Mouse (Mus musculus) MEL (cell line): ENCODE results near the gene Zfp324. TPM values are rescaled to one million over a fixed set of nuclear protein-coding genes. Genes with fewer than 3 reads are reported as not detected.

Experiments used
- DNase-seq: peaks from one replicate; pipeline ENCODE4 v3.0.0; 2011; ENCODE audit warnings: low read depth, low spot score
- H3K27ac ChIP-seq: 2 replicates; pipeline ENCODE4 v1.5.1; 2012; ENCODE audit warnings: low read depth, mild to moderate bottlenecking, control low read depth, low read length, moderate library complexity; ENCODE audit not compliant: control insufficient read depth
- H3K27me3 ChIP-seq, 2 experiments: fragments of 150-350 bp in 1 of 2; sonication (generic) in 1 of 2; 2 replicates each; pipeline ENCODE4 v1.6.1; 2012; ENCODE audit warnings: low read length in 2 of 2, mild to moderate bottlenecking in 2 of 2, improper control_type of control experiment in 1 of 2, moderate library complexity in 1 of 2; ENCODE audit not compliant: insufficient read depth in 2 of 2, control insufficient read depth in 1 of 2
- H3K36me3 ChIP-seq, 2 experiments: 2 replicates each; pipeline ENCODE4 v1.6.1; 2012 to 2014; ENCODE audit warnings: low read length in 2 of 2, improper control_type of control experiment in 1 of 2, inconsistent platforms in 1 of 2, mild to moderate bottlenecking in 1 of 2; ENCODE audit not compliant: insufficient read depth in 2 of 2, control insufficient read depth in 1 of 2
- H3K4me1 ChIP-seq, 2 experiments: fragments of 150-350 bp in 1 of 2; sonication (generic) in 1 of 2; 2 replicates each; pipeline ENCODE4 v1.6.1; 2012; ENCODE audit warnings: low read length in 2 of 2, improper control_type of control experiment in 1 of 2, mild to moderate bottlenecking in 1 of 2; ENCODE audit not compliant: insufficient read depth in 2 of 2, control insufficient read depth in 1 of 2
- H3K4me3 ChIP-seq, 2 experiments: fragments of 150-350 bp in 1 of 2; sonication (generic) in 1 of 2; 2 replicates each; pipeline ENCODE4 v1.5.1; 2012; ENCODE audit warnings: low read depth in 2 of 2, low read length in 2 of 2, mild to moderate bottlenecking in 2 of 2, moderate library complexity in 2 of 2, control low read depth in 1 of 2, improper control_type of control experiment in 1 of 2; ENCODE audit not compliant: control insufficient read depth in 1 of 2, insufficient read depth in 1 of 2
- H3K79me2 ChIP-seq: 2 replicates; pipeline ENCODE4 v1.6.1; 2012; ENCODE audit warnings: mild to moderate bottlenecking, low read length, moderate library complexity; ENCODE audit not compliant: control insufficient read depth, poor library complexity, insufficient read depth
- H3K9ac ChIP-seq: 2 replicates; pipeline ENCODE4 v1.6.1; 2012; ENCODE audit warnings: low read depth, mild to moderate bottlenecking, control low read depth, low read length, moderate library complexity; ENCODE audit not compliant: control insufficient read depth, poor library complexity, severe bottlenecking
- H3K9me3 ChIP-seq: fragments of 150-350 bp; sonication (generic); replicated peaks from 2 replicates; pipeline ENCODE4 v1.6.1; 2012; ENCODE audit warnings: mild to moderate bottlenecking, low read length, improper control_type of control experiment, moderate library complexity; ENCODE audit not compliant: insufficient read depth
- BHLHE40 ChIP-seq: IDR thresholded peaks from 2 replicates; pipeline ENCODE4 v1.6.1; 2012; ENCODE audit warnings: low read depth, mild to moderate bottlenecking, inconsistent platforms, low read length, improper control_type of control experiment, borderline replicate concordance
- CHD1 ChIP-seq: IDR thresholded peaks from 2 replicates; pipeline ENCODE4 v1.6.1; 2012; ENCODE audit warnings: low read depth, mild to moderate bottlenecking, inconsistent platforms, low read length, improper control_type of control experiment
- CHD2 ChIP-seq: IDR thresholded peaks from 2 replicates; pipeline ENCODE4 v1.6.1; 2011; ENCODE audit warnings: low read length, improper control_type of control experiment
- CTCF ChIP-seq, 3 experiments: IDR thresholded peaks in 2 of 3; conservative IDR thresholded peaks in 1 of 3; 2 replicates each; pipeline ENCODE4 v1.5.1; 2011 to 2012; ENCODE audit warnings: low read length in 3 of 3, low read depth in 2 of 3, mild to moderate bottlenecking in 2 of 3, improper control_type of control experiment in 1 of 3, inconsistent platforms in 1 of 3, mixed read lengths in 1 of 3, moderate library complexity in 1 of 3; ENCODE audit not compliant: control insufficient read depth in 1 of 3, insufficient read depth in 1 of 3, poor library complexity in 1 of 3, severe bottlenecking in 1 of 3
- E2F4 ChIP-seq: IDR thresholded peaks from 2 replicates; pipeline ENCODE4 v1.6.1; 2011; ENCODE audit warnings: low read depth, low read length, improper control_type of control experiment, borderline replicate concordance
- ELF1 ChIP-seq: IDR thresholded peaks from 2 replicates; pipeline ENCODE4 v1.6.1; 2014; ENCODE audit warnings: low read depth, mild to moderate bottlenecking, inconsistent platforms, low read length, improper control_type of control experiment, moderate library complexity
- GABPA ChIP-seq: IDR thresholded peaks from 2 replicates; pipeline ENCODE4 v1.6.1; 2012; ENCODE audit warnings: low read depth, mild to moderate bottlenecking, inconsistent platforms, low read length, improper control_type of control experiment, moderate library complexity
- HCFC1 ChIP-seq: IDR thresholded peaks from 2 replicates; pipeline ENCODE4 v1.6.1; 2012; ENCODE audit warnings: low read depth, mild to moderate bottlenecking, inconsistent platforms, low read length, improper control_type of control experiment, moderate library complexity
- JUND ChIP-seq: IDR thresholded peaks from 2 replicates; pipeline ENCODE4 v1.6.1; 2011; ENCODE audit warnings: low read depth, mild to moderate bottlenecking, improper control_type of control experiment, low read length
- KAT2A ChIP-seq: conservative IDR thresholded peaks from 2 replicates; pipeline ENCODE4 v1.6.1; 2012; ENCODE audit warnings: low read depth, low read length, improper control_type of control experiment, inconsistent platforms
- MAFK ChIP-seq: IDR thresholded peaks from 2 replicates; pipeline ENCODE4 v1.6.1; 2011; ENCODE audit warnings: low read depth, mild to moderate bottlenecking, low read length, improper control_type of control experiment, borderline replicate concordance
- MAX ChIP-seq: IDR thresholded peaks from 2 replicates; pipeline ENCODE4 v1.6.1; 2011; ENCODE audit warnings: low read length, improper control_type of control experiment
- MAZ ChIP-seq: IDR thresholded peaks from 2 replicates; pipeline ENCODE4 v1.6.1; 2012; ENCODE audit warnings: low read depth, mild to moderate bottlenecking, inconsistent platforms, low read length, improper control_type of control experiment
- MXI1 ChIP-seq: IDR thresholded peaks from 2 replicates; pipeline ENCODE4 v1.6.1; 2011; ENCODE audit warnings: mild to moderate bottlenecking, low read depth, low read length, improper control_type of control experiment
- MYB ChIP-seq: IDR thresholded peaks from 2 replicates; pipeline ENCODE4 v1.6.1; 2011; ENCODE audit warnings: mild to moderate bottlenecking, low read depth, low read length, improper control_type of control experiment
- NRF1 ChIP-seq: IDR thresholded peaks from 2 replicates; pipeline ENCODE4 v1.6.1; 2014; ENCODE audit warnings: low read depth, mild to moderate bottlenecking, inconsistent platforms, low read length, improper control_type of control experiment, moderate library complexity; ENCODE audit not compliant: poor library complexity, insufficient read depth, severe bottlenecking
- POLR2A ChIP-seq, 2 experiments: IDR thresholded peaks; 2 replicates each; pipeline ENCODE4 v1.6.1; 2011 to 2012; ENCODE audit warnings: low read length in 2 of 2, mild to moderate bottlenecking in 2 of 2, control low read depth in 1 of 2, improper control_type of control experiment in 1 of 2, low read depth in 1 of 2, moderate library complexity in 1 of 2; ENCODE audit not compliant: control insufficient read depth in 1 of 2, insufficient read depth in 1 of 2, poor library complexity in 1 of 2
- POLR2AphosphoS5 ChIP-seq: IDR thresholded peaks from 2 replicates; pipeline ENCODE4 v1.6.1; 2012; ENCODE audit warnings: low read depth, borderline replicate concordance, mild to moderate bottlenecking, inconsistent platforms, low read length, moderate library complexity, mixed read lengths
- RCOR1 ChIP-seq: IDR thresholded peaks from 2 replicates; pipeline ENCODE4 v1.6.1; 2012; ENCODE audit warnings: low read depth, mild to moderate bottlenecking, inconsistent platforms, low read length, improper control_type of control experiment
- SIN3A ChIP-seq: IDR thresholded peaks from 2 replicates; pipeline ENCODE4 v1.6.1; 2012; ENCODE audit warnings: low read length, improper control_type of control experiment, inconsistent platforms
- SMC3 ChIP-seq: IDR thresholded peaks from 2 replicates; pipeline ENCODE4 v1.6.1; 2011; ENCODE audit warnings: low read depth, low read length, improper control_type of control experiment
- TAL1 ChIP-seq: IDR thresholded peaks from 2 replicates; pipeline ENCODE4 v1.6.1; 2012; ENCODE audit warnings: mild to moderate bottlenecking, inconsistent platforms, low read length, moderate library complexity, mixed read lengths
- TCF12 ChIP-seq: IDR thresholded peaks from 2 replicates; pipeline ENCODE4 v1.6.1; 2014; ENCODE audit warnings: low read depth, mild to moderate bottlenecking, inconsistent platforms, low read length, improper control_type of control experiment, moderate library complexity
- UBTF ChIP-seq: IDR thresholded peaks from 2 replicates; pipeline ENCODE4 v1.6.1; 2012; ENCODE audit warnings: low read depth, mild to moderate bottlenecking, inconsistent platforms, low read length, improper control_type of control experiment, moderate library complexity, borderline replicate concordance; ENCODE audit not compliant: insufficient read depth
- USF1 ChIP-seq: IDR thresholded peaks from 2 replicates; pipeline ENCODE4 v1.6.1; 2014; ENCODE audit warnings: low read depth, mild to moderate bottlenecking, inconsistent platforms, low read length, improper control_type of control experiment, moderate library complexity
- ZC3H11A ChIP-seq: IDR thresholded peaks from 2 replicates; pipeline ENCODE4 v1.6.1; 2012; ENCODE audit warnings: low read depth, mild to moderate bottlenecking, inconsistent platforms, low read length, improper control_type of control experiment
- ZKSCAN1 ChIP-seq: IDR thresholded peaks from 2 replicates; pipeline ENCODE4 v1.6.1; 2012; ENCODE audit warnings: low read depth, mild to moderate bottlenecking, inconsistent platforms, low read length, improper control_type of control experiment, moderate library complexity
- ZMIZ1 ChIP-seq: IDR thresholded peaks from 2 replicates; pipeline ENCODE4 v1.6.1; 2012; ENCODE audit warnings: low read depth, mild to moderate bottlenecking, inconsistent platforms, low read length, improper control_type of control experiment, moderate library complexity
- ZNF384 ChIP-seq: IDR thresholded peaks from 2 replicates; pipeline ENCODE4 v1.6.1; 2012; ENCODE audit warnings: low read depth, mild to moderate bottlenecking, inconsistent platforms, low read length, improper control_type of control experiment
- polyA plus RNA-seq, 2 experiments: library from polyadenylated mRNA; stranded (reverse) in 1 of 2; unstranded in 1 of 2; fragments of >175 nt in 1 of 2; fragments of >200 nt in 1 of 2; gene quantifications; 2 replicates each; pipeline versions ENCODE4 v1.2.1 to v1.2.4; 2012; ENCODE audit warnings: low replicate concordance in 2 of 2, low read depth in 1 of 2; ENCODE audit not compliant: insufficient read length in 2 of 2, insufficient read depth in 1 of 2, missing spikeins in 1 of 2
- total RNA-seq: library from RNA; depleted of rRNA; stranded (reverse); fragments of 300-350 nt; gene quantifications from 2 replicates; pipeline ENCODE4 v1.2.3, GENCODE M21; 2012

Zfp324 gene
- total and polyA plus RNA-seq, 3 experiments = 5.2 to 9.9 TPM; not detected in 1

DNA sequence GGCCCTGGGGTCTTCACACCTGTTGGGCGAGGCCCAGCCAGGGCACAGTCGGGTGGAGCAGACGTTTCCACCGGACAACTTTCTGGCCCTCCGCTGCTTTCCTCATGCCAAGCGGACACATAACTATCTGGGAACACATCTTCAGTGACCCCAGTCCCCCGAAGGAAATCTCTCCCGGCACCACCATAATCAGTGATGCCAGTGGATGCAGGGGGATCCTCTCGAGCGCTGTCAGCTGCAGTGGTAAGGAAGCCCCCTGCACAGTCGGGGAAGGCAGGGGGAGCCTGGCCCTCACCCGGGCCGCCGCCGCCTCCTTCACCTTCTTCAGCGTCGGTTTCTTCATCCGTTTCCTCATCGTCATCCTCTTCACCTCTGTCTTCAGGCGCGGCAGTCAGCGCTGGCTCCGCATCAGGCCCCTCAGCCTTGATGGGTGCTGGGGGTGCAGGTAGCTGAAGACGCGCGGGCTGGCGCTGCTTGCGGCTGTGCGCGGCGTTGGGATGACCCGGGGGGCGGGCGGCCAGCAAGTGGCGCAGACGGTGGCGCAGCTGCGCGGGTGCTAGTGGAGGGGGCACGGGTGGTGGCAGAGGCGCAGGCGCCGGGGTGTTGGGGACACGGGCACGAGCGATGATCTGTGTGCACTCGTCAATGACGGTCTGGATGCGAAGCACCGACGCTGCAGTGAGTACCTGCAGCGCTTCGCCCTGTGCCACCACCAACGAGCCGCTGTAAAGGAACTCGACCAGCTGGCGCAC, 41.9 kb downstream of the Zfp324 start:
- H3K9ac ChIP-seq = no peak overlapping the region

DNA sequence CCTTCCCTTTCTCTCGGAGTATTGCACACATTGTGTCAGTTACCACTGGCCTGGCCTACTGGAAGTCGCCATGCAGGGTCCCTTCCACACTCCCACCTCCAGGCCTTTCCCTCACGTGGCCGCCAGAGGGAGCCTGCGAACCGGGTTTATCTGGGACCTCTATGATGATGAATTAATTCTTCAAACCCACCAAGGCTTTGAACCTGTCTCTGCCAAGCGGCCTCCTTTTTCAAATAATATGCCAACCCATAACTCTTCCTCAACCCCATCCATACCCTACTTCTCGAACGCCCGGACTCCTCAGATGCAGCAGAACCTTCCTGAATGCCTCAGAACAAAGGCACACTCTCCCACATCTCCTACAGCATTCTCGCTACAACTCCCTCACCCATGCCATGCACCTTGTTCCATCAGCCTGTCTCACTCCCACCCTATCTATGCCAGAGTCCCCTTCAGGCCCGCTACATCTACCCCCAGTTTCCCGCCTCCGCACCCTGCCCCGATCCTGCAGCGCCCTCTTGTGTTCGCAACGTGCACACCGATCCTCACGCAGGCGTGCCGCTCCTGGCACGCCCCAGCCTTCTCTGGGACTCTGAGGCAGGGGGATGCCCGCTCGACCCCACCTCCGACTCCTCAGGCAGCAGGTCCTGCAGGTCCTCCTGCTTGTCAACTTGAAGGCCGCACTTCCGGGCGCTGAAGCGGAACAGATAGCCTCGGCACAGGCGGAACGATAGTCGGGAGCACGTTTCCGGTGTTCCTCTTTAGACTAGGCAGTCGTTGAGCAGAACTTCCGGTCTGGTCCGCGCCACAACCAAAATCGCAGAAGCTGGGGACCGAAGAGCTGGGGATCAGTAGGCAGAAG, 43.7 kb downstream of the Zfp324 start:
- Histone ChIP-seq H3K9ac (peak overlapping the region; percentile 92), H3K4me3 (peak overlapping the region; percentile 65 to 88), H3K9me3 (no peaks in the 10 kb centered on the region), H3K79me2 (peaks cover 20% of the 10 kb centered on the region), H3K27me3 (no peaks in the 10 kb centered on the region), H3K36me3 (no peaks in the 10 kb centered on the region; a peak in 1 of 4 replicates), H3K27ac (peak overlapping the region; percentile 93), H3K4me1 (peaks cover 0 to 14% of the 10 kb centered on the region in 2 experiments; a peak in 3 of 4 replicates)
- DNase-seq = peak; percentile 99
- TF ChIP-seq SIN3A (peak; percentile 84), ZC3H11A (peak; percentile 24; the same call in 1 of the 2 replicates), CHD2 (no peak), POLR2AphosphoS5 (no peak), ELF1 (peak; percentile 88), CTCF (IDR thresholded peaks at IDR 0.05 in 2 of 3, conservative IDR thresholded peaks at IDR 0.05 in 1 of 3; ENCODE audit: control insufficient read depth in 1 of 3, insufficient read depth in 1 of 3, low read depth in 2 of 3, low read length in 3 of 3, poor library complexity in 1 of 3, severe bottlenecking in 1 of 3) (peak; percentile 64 to 91 (median 82)), E2F4 (peak; percentile 88; the same call in 1 of the 2 replicates), MAFK (no peak), MYB (no peak), CHD1 (0 out of 2 replicates have a peak, but pooled peaks have one; percentile 70), USF1 (peak; percentile 61), UBTF (no peak), MXI1 (peak; percentile 61), TAL1 (no peak), ZNF384 (no peak), NRF1 (peak; percentile 42; the same call in 1 of the 2 replicates), SMC3 (peak; percentile 74), ZMIZ1 (no peak), ZKSCAN1 (no peak), GABPA (no peak)

More for the DNA sequence above, 41.9 kb downstream of the Zfp324 start:
- H3K9me3 ChIP-seq = no peaks in the 10 kb centered on the region
- TF ChIP-seq JUND (no peak), ELF1 (no peak), SIN3A (no peak), RCOR1 (no peak), TCF12 (no peak), ZMIZ1 (no peak), BHLHE40 (no peak), HCFC1 (no peak), E2F4 (no peak), MAZ (no peak), USF1 (no peak), NRF1 (no peak), SMC3 (no peak), KAT2A (no peak), CHD2 (no peak), POLR2A (IDR thresholded peaks at IDR 0.05; ENCODE audit: control insufficient read depth in 1 of 2, insufficient read depth in 1 of 2, low read depth in 1 of 2, low read length in 2 of 2, poor library complexity in 1 of 2) (no peak), MAX (no peak), CTCF (IDR thresholded peaks at IDR 0.05 in 2 of 3, conservative IDR thresholded peaks at IDR 0.05 in 1 of 3; ENCODE audit: control insufficient read depth in 1 of 3, insufficient read depth in 1 of 3, low read depth in 2 of 3, low read length in 3 of 3, poor library complexity in 1 of 3, severe bottlenecking in 1 of 3) (no peak)
- TF ChIP-seq, all 39 proteins: peak for 0
- peaks cover 0 to 8% of the 10 kb centered on the region in 2 experiments; a peak in 1 of 4 replicates for H3K4me1 ChIP-seq
- no peaks in the 10 kb centered on the region for H3K27me3 ChIP-seq
- peaks cover 20% of the 10 kb centered on the region for H3K79me2 ChIP-seq
- H3K27ac ChIP-seq = no peak overlapping the region
- DNase-seq = no peak
- H3K4me3 ChIP-seq = no peak overlapping the region
- no peaks in the 10 kb centered on the region; a peak in 1 of 4 replicates for H3K36me3 ChIP-seq
